Mouse (Mus musculus): Measurements from ENCODE around the gene Ppil3.

- TF ChIP-seq CTCF (IDR thresholded peaks at IDR 0.05; ENCODE audit: low read depth) (no peak), EP300 (optimal IDR thresholded peaks at IDR 0.05) (no peak)
These were observed 18.6 kb upstream of the Ppil3 start for GRCm38 (mm10) chr1:58463935-58464334.

Data from stomach, postnatal 0 days (tissue).